10 mouse cellular contexts compared by ENCODE assay signal in genomic region chr4:105403169-105403568, GRCm38 (mm10).
DNase-seq lines count a peak whose midpoint lies in the region; ATAC-seq and TF ChIP-seq lines count a peak whose summit lies in the region.
"Had no signal": no experiment of that assay in that cellular context is flagged by ENCODE, and none has a peak within 500 bp of the region (broad histone marks: within the 10 kb centered on the region; RNA-seq: fewer than 3 reads in every experiment).

No protein-coding gene starts in this region.

- H3K9me3 ChIP-seq in limb, embryonic 14.5 days (ENCODE audit: control insufficient read depth, low read length), result no peaks in the 10 kb centered on the region
- H3K9me3 ChIP-seq: forebrain, embryonic 10.5 days; hindbrain, embryonic 12.5 days had no signal

- 31% methylated on average over 3 of the region's 3 CpGs for WGBS in limb, embryonic 14.5 days

- peak; percentile 23; the same call in 1 of the 2 replicates for ATAC-seq in limb, embryonic 14.5 days (ENCODE audit: low FRiP score, low read depth)
- no peak for ATAC-seq in CD4-positive, CD25-positive, alpha-beta regulatory T cell, adult 4 months

- intact Hi-C loops in heart, postnatal 36 days (cut with DNase I), result no loop called here

- peak; percentile 75 for DNase-seq in 3T3-L1 (ENCODE audit: low read depth, low spot score)
- peak; percentile 10 for DNase-seq in ZHBTc4 (ENCODE audit: low read depth, low spot score)
- peak; percentile 26 to 31 for DNase-seq in heart, postnatal 36 days
- no peak for DNase-seq in limb, embryonic 14.5 days (ENCODE audit: low spot score)
- no peak for DNase-seq in cerebellum, postnatal 4 days (ENCODE audit: low spot score in 2 of 2)
- no peak for DNase-seq in spleen, postnatal 36 days (ENCODE audit: low spot score in 2 of 2)
- DNase-seq: cerebellum, adult 9-10 months had no signal

- H3K4me1 ChIP-seq in limb, embryonic 14.5 days (ENCODE audit: control insufficient read depth, insufficient read depth, low read length), result peaks cover 17% of the 10 kb centered on the region

- H3K27ac ChIP-seq in limb, embryonic 14.5 days (replicated peaks; ENCODE audit: low read depth, low read length), result no peak overlapping the region
- H3K27ac ChIP-seq: forebrain, embryonic 10.5 days; hindbrain, embryonic 12.5 days had no signal

- TF ChIP-seq POLR2A in limb, embryonic 14.5 days (IDR thresholded peaks at IDR 0.05; ENCODE audit: borderline replicate concordance, extremely low read depth, insufficient read depth, insufficient read length), result no peak

- H3K4me2 ChIP-seq in limb, embryonic 14.5 days (replicated peaks; ENCODE audit: low read depth, low read length, severe bottlenecking), result no peak overlapping the region
- H3K4me2 ChIP-seq: hindbrain, embryonic 12.5 days had no signal

- H3K4me3 ChIP-seq in limb, embryonic 14.5 days (replicated peaks; ENCODE audit: low read length), result no peak overlapping the region
- H3K4me3 ChIP-seq: forebrain, embryonic 10.5 days; hindbrain, embryonic 12.5 days had no signal

- H3K27me3 ChIP-seq in limb, embryonic 14.5 days (ENCODE audit: control insufficient read depth, insufficient read depth, low read length), result no peaks in the 10 kb centered on the region
- H3K27me3 ChIP-seq: hindbrain, embryonic 12.5 days had no signal

- no peak overlapping the region for H3K9ac ChIP-seq in limb, embryonic 14.5 days (ENCODE audit: low read depth, low read length, severe bottlenecking)
- H3K9ac ChIP-seq: hindbrain, embryonic 12.5 days had no signal

- H3K36me3 ChIP-seq in limb, embryonic 14.5 days (ENCODE audit: control insufficient read depth, insufficient read depth, low read length), result no peaks in the 10 kb centered on the region
- H3K36me3 ChIP-seq: forebrain, embryonic 10.5 days; hindbrain, embryonic 12.5 days had no signal

Comparison
In these comparisons a context has a peak if more than half of its experiments do, and no peak if none do; other contexts are left out.
1. DNase-seq: peak in 3T3-L1 (single experiment), ZHBTc4 (single experiment) and heart, postnatal 36 days (2 of 2); none in limb, embryonic 14.5 days (single experiment), cerebellum, postnatal 4 days (0 of 2) and spleen, postnatal 36 days (0 of 2).